Mouse (Mus musculus): ENCODE results near the gene Sept12.

The Sept12 gene

DNA sequence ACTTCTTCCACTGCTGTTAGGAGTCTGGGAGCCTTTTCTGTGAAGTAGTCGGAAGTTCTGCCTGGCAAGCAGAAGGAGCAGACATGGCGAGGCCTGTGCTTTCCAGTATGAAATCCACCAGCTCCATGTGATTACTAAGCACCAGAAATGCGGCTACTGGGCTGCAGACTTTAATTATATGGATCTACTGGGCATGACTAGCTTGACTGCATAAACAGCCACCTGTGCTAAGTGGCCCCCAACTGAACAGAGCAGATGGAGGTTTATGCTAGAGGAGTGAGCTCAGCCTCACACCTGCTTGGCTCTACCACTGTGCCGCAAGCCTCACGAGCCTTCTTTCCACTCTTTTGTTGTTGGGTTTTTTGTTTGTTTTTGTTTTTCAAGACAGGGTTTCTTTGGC, 23.1 kb downstream of the Sept12 start:
- in situ Hi-C loops (cut with MseI, MboI): no loop called here

DNA sequence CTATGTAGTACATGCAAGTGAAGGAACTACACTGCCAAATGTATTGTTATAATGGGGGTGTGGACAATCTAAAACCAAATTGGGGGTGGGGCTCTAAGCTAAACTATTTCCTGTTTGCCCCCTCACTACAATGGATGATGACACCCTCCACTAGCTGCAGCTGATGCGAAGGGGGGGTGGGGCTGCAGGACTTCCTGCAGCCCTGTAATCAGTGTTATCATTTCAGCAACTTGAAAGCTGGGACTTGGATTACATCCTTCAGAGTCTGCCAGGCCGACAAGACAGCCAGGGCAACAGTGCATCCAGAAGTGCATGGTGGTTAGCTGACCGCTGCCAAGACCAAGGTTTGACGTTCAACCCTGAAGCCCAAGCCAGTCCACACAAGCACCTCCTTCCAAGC, 26.0 kb downstream of the Sept12 start:
- in situ Hi-C loops (cut with MseI, MboI): no loop called here

DNA sequence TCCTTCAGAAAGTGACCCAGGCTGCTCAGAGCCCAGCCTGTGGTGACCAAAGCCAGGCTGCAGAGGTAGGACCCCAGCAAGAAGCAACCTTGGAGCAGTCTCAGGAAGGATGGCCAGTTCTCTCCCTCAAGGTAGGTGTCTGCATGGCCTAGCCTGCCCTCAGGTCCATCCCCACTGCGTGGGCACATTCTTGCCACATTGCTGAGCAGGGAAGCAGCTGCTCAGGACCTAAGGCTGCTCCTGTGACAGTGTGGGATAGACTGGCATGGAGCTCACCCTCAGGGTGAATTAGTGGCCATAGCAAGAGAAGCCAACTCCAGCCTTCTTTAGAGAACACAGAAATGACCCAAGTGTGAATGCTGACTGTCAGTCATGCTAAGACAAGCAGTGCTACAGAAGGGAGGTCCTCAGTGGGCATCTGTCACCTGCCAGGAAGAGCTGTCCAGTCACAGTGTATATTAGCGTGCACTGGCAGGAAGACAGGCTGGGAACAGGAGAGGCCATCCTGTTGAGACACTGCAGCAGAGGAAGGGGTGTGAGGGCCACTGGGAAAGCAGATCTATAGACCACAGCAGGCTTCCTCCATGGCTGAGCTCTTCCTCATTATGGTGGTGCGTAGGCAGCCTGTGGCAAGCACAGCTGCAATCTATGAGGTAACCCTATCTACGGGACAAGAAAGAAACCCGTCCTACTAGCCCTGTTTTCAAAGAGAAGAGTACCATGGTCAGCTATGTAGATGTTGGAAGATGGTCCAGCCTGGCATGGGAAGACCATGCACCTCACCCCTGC, 28.4 kb downstream of the Sept12 start:
- in situ Hi-C loops (cut with MseI, MboI): no loop called here

DNA sequence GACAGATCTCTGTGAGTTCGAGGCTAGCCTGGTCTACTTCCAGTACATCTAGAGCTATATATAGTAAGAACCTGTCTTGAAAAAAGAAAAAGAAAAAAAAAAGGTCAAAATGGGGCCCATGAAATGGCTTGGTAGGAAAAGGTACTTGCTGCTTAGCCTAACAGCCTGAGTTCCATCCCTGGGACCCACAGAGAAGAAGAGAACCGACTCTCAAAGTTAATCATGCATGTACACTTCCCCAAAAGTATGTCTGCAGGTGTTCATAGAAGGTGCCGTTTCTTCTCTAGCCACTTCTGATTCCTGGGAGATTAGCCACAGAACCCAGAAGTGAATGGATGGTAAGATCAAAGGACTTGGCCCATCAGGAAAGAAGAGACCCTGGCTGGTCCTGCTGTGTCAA, 29.2 kb downstream of the Sept12 start:
- in situ Hi-C loops (cut with MseI, MboI): no loop called here

DNA sequence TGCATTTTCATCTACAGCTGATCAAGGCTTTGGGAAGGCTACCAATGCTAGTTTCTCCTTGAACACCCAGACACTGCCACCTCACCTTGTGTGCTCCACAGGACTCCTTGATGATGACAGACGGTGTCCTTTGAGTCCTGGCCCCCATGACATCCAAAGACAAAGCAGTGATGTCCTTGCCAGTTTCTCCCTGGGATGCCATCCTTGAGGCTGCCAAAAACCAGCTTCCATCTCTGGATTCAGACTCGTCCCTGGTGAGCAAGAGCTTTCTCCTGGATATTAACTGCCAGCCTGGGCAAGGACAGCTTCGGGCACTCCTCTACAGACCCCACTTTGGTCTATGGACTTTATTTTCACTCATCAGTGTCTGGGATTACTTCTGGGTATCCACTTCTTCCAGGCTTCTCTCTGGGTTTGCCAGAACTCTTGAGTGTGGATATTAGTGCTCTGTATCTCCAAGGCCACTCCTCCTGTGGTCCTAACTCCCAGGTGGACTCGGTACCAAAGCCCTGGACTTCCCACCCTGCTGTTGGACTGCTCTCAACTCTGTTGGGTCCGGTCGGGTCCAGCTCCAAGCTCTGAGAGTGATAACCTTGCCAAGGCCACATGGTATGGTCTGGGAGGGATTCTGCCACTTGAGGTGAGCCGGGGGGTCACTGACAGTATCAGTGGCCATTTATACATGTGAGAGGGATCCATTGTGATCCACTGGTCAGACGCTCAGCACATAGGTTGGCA, 32.1 kb downstream of the Sept12 start:
- in situ Hi-C loops (cut with MseI, MboI): no loop called here

DNA sequence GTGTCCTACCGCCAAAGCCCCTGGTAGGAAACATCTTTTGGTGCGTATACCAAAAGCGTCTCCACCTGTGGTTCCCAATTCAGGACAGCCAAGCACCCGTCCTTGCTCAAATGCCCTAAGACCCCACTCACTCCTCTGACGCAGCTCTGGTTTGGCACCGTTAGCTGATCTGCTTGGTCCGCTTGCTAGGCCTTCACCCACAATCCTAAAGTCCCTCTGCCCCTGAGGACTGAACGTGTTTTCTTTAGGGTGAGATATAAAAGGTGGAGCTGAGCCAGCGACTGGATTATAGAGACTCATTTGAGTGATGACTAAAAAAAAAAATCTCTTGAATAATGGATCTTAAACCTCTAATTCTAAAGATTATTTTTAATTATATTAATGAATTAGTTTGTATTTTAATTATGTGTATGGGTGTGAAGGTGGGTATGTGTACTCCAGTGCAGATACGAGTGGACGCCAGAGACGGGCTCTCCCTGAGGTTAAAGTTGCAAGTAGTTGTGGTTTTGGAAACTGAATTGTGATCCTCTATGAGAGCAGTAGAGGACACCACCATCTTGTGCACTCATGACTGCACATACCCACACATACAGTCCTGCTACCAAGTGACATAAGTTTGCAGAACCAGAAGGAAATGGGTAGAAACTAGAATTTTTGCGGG, 32.8 kb downstream of the Sept12 start:
- in situ Hi-C loops (cut with MseI, MboI): no loop called here

DNA sequence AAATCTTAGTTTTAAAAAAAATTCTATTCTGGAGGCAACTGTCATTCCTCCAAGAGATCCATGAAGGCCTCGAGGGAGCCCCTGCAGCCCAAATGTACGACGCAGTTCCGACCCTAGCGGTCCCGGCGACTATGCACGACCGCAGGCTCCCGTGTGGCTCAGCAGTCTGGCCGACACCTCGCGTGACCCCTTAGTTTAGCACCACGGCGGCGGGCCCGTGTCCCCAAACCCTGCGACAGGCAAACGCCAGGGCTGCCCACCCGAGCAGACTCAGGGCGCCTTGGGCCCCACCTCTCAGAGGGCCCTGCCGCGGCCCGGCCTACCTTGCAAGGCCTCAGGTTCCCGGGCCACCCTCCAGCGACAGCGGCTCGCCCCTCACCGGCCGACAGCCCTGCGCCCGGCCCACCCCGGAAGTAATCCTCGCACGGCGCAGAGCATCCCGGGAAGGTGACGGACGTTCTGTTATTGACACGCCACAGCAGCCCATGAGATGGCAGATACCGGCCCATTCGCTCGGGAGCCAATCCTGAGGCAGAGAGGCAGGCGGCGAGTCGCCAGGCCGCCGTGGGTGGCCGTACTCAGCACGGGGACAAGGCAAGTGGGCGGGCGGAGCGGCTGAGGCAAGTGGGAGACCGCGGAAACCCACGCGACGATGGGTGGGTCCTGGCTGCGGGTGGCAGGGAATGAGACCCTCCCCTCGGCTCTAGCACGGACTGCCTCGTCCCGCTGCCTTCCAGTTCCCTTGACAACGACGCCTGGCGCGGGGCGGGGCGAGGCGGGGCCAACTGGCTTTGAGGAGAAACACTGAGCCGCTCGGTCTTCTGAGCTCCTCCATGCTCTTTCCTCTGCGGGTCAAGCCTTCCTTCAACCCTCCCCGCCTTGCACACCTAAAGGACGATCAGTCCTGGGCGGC, 33.6 kb downstream of the Sept12 start, which contains the start of gene Anks3:
TSS of gene Anks3 (minus strand) at position 409 of the 913 bp plus-strand sequence.
- in situ Hi-C loops (cut with MseI, MboI): no loop called here

DNA sequence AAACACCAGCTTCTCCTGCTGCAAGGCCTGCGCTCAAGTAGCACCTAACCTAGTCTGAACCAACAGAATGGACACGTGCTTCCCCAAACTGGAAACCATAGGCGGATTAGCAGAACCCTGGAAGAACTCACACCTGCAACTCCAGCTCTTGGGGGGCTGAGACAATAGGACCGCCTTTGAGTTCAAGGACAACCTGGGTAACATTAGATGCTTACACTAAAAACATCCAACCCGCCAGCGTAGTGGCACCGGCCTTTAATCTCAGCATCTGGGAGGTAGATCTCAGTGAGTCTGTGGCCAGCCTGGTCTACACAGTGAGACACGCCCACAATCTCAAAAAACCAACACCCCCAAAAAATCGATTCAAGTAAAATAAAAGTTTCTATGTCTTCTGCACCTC, 34.3 kb downstream of the Sept12 start:
- in situ Hi-C loops (cut with MseI, MboI): no loop called here

DNA sequence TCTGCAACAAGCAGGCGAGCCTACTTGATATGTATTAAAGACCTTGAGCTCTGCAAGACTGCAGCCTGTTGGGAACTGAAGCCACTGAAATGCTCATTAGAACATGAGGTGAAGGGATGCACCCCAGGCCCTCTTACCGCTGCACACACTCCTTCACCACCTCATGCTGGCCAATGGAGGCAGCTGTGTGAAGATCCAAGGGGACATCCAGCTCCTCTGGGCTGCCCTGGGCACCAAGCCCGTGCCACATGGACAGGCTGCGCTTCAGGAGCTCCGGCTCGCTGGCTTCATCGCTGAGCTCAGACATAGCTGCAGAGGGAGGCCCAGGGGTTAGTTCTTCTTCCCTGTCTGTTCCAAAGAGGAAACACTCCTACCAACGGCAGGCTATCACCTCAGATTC, 37.4 kb downstream of the Sept12 start:
- in situ Hi-C loops (cut with MseI, MboI): no loop called here

DNA sequence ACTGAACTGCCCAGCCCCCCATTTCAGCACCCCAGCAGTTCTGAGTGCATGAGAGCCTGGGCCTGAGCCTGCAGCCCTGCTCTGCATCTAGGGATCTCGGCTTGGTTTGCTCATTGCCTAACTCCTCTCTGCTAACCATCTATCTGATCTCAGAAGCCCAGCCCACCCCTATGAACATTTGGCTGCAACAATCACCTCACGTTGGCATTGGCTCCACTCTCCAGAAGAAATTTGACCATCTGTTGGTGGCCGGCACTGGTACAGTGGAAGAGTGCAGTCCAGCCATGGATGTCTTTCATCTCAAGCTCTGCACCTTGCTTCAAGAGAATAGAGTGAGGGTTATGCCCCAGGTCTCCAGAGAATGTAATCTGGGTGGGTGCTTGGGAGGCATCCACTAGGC, 40.2 kb downstream of the Sept12 start:
- in situ Hi-C loops (cut with MseI, MboI): no loop called here

DNA sequence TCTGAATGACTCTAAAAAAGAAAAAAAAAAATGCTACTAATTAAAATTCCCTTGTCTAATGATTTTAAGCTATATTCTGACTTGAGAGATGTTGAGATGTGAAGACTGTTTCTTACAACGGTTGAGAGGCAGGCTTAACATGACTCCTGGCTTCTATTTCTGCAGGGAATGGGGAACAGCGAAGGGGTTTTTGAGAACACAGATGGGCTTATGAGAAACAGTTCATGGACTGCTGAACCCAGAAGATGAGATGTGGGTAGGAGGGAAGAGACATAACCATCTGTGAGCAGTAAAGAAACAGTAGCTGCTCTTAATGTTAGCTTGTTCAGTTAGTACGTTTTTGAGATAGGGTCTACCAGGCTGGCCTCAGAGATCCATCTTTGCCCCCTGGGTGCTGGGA, 41.0 kb downstream of the Sept12 start:
- in situ Hi-C loops (cut with MseI, MboI): no loop called here

DNA sequence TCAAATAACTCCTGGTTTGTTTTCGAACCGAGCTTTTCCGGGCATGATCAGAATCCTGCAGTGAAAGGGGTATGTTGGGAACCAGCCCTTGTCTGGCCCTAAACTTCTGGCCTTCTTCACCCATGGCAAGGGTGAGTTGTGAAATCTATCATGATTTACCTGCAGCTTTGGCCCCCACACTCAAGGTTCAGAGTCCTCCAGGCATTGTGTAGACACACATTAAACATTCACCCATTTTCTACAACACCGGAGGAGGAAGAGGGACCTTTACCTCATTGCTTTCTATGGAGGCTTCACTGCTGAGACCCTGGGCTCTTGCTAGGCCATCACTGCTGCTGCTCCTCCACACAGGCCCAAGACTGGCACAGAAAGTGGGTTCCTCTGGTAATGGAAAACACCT, 50.3 kb downstream of the Sept12 start:
- in situ Hi-C loops (cut with MseI, MboI): no loop called here

DNA sequence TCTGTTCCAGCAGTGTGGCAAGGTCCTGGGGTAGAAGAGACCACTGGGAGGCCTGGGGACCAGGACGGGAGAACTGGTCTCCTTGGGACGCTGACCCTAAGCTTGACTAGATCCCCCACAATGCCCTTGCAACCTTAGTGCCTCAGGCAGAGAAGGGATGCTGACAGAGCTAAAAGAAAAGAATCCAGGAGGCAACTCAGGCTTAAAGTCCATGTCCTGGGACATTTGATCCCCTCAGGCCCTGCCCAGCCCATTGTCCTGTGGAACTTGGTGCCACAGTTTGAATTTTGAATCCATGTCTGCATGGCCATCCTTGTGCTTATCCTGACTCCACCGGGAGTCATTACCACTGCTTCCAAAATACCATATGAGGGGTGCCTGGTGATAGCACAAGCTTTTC, 51.5 kb downstream of the Sept12 start:
- in situ Hi-C loops (cut with MseI, MboI): no loop called here

DNA sequence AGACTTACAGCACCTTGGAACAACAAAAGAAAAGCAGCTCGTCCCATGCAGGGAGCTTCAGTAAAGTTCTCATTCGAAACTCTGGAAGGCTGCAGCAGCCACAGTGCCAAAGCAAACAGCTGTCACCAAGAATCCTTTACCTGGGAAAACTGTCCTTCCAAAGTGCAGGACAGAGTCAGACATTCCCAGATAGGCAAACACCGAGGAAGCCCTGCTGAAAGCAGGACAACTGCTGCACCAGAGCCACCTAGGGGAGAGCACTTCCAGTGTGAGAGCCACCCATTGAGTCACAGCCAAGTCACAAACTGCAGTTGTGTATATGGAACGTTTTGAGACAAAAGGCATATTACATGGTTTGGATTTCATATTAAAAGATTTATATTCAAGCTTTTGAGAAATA, 52.2 kb downstream of the Sept12 start:
- in situ Hi-C loops (cut with MseI, MboI): no loop called here

DNA sequence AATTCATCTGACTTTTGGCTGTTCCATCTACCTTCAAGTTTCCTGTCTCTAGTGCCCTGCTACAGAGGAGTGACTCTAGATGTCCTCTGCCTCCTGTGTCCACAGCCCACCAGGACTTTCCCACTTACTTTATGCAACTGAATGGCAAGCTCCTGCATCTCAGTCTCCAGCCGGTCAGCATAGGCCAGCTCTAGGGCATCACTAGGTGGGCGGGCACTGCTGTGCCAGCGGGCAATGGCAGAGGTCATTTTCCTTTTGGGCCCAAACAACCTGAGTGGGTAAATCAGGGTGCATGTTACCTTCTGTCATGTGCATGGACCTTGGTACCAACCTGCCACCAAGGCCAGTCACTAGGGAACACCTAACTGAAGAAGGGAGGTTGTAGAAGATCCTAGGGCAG, 54.2 kb downstream of the Sept12 start:
- in situ Hi-C loops (cut with MseI, MboI): no loop called here

DNA sequence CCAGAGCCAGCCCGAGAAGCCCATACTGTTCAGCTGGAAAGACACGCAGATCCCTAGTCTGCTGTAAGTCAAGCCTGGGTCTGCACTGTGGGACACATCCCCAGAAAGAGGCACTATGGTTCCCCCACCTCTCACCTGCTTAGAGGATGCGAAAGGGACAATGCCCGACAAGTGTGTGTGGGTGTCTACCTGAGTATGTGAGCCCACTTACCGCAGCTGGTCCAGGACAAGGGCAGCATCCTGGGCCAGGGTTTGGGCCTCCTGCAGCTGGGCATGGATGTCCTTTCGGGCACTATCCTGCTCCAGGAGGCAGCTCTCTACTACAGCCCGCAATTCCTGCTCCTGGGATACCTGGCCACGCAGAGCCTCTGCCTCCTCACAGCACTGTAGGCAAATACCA, 54.8 kb downstream of the Sept12 start:
- in situ Hi-C loops (cut with MseI, MboI): no loop called here

DNA sequence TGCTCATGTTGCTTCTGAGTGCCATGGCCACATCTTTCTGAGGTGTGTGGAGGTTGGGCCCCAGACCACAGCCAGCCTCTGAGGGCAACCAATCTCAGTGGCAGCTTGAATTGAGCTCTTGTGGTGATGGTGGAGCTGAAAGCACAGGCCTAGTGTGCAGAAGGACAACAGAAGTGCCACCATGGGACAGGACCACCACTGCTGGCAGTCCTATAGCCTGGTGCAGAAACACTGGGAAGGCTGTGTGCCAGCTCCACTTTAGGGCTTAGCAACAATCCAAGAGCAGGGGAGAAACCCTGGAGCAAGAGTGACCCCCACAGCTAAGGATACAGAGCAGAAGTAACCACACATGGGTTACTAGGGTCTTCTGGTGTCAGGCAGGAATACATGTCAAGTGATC, 56.6 kb downstream of the Sept12 start:
- in situ Hi-C loops (cut with MseI, MboI): no loop called here

DNA sequence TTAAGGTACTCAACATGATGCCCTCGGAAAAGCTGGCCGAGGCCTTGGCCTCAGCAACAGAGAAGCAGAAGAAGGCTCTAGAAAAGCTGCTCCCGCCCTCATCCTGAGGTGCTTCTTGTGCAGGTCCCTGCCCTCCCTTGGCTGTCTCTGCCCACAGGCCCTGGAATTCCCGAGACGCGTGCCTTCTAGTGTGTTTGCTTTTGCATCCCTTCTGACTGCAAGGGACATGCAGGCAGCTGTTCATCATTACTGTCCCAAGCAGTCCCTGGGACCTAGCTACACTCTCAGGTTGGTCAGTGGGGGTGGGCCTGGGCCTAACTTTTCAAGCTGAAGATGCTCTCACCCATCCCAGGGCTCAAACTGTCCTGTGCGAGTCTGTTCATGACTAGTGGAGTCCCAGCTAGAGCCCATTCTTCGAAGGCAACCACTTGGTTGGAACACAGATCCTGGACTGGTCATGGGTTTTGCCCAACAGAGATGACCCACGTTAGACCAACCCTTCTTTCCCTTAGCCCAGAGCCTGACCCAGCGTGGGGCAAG, 57.3 kb downstream of the Sept12 start:
- in situ Hi-C loops (cut with MseI, MboI): no loop called here

DNA sequence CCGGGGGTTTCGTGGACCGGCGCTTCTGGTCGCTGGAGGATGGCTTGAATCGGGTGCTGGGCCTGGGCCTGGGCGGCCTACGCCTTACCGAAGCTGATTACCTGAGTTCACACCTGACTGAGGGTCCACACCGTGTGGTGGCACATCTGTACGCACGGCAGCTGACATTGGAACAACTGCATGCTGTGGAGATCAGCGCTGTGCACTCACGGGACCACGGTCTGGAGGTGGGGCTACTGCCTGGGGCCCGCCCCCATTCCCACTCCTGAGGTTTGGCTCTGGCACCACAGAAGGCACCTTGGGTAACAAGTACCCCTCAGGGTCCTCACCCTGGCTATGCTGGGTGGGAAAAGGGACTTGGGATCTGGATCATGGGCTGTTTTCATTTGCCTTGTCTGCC, 58.2 kb downstream of the Sept12 start:
- in situ Hi-C loops (cut with MseI, MboI): no loop called here

DNA sequence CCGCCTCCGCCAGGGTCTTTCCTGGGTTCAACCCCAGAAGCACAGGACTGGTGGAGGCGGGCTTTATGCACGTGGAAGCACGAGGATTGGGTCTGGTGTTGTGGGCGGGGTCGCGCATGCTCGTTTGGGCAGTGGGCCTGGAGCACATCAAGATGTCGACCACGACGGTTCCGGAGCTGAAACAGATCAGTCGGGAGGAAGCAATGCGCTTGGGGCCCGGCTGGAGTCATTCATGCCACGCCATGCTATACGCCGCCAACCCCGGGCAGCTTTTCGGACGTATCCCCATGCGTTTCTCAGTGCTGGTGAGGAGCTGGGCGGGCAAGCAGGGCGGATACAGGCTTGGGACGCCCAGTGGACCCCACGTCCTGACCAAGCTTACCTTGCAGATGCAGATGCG, 58.7 kb downstream of the Sept12 start:
- in situ Hi-C loops (cut with MseI, MboI): no loop called here

DNA sequence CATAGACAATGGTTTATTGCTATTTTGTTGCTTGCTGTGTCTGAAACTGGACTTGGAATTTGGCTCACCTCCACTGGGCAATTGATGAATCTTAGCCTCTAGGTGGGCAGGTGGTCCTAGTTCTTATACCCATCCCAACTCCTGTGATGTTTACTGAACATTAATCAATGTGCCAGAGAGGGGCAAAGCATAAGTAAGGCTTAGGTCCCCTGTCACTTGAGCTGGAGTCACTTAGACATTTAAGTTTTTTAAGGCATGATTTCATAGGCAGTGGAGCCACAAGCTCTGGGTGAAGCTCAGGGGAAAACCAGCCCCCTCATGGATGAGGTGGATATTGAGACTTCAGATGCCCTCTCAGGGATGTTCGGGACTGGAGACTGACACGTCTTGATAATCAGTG, 59.2 kb downstream of the Sept12 start, which contains the start of gene Nudt16l1:
TSS of gene Nudt16l1 (plus strand) at position 301 of the 400 bp plus-strand sequence.
- in situ Hi-C loops (cut with MseI, MboI): no loop called here
